Mouse (Mus musculus) stomach, postnatal 0 days (tissue): ENCODE data around the gene Plekhm1.

ENCODE experiments used
- CTCF ChIP-seq: IDR thresholded peaks from 2 replicates; pipeline ENCODE4 v1.5.1; 2016; ENCODE audit warnings: antibody characterized with exemption, low read depth, mild to moderate bottlenecking, moderate library complexity
- EP300 ChIP-seq: optimal IDR thresholded peaks from 2 replicates; pipeline ENCODE3; 2016; ENCODE audit warnings: antibody characterized with exemption

DNA sequence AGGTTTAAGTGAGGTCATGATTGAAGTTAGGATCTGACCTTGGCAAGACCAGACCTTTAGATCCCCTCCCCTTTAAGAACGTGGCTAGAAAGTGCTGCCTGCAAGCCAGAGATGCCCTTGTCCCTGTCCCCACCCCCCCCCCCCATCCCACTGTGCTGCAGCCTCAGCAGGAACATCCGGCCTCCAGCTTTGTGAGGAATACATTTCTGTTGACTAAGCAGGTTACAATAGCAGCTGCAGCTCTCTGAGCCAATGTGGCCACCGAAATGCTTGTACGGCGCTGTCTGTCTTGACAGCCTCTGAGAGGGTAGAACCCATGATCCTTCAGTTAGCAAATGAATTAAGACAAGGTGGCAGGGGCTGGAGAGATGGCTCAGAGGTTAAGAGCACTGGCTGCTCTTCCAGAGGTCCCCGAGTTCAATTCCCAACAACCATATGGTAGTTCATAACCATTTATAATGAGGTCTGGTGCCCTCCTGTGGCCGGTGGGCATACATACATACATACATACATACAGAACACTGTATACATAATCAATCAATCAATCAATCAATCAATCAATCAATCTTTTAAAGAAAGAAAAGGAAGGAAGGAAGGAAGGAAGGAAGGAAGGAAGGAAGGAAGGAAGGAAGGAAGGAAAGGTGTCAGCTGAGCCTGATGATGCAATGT lies 81.7 kb downstream of the Plekhm1 start:
- no peak for TF ChIP-seq EP300
- peak; percentile 57 for TF ChIP-seq CTCF
